Mouse (Mus musculus) heart, postnatal 0 days (tissue): ENCODE measurements at regions not wholly inside any gene's neighbourhood (a gene's known extent, or its start where the extent isn't known, plus 50 kb on each side); places are given as distances from the start of the nearest gene placed in this dataset.

Source experiments
- ATAC-seq: fragments of 200-750 bp; cut with Nextera tagmentation; 2 replicates; pipeline ENCODE4 v1.8.0; 2017; ENCODE audit warnings: low read depth, moderate number of reproducible peaks, moderate library complexity; ENCODE audit not compliant: insufficient read depth
- DNase-seq: peaks from one replicate; pipeline ENCODE4 v3.0.0-alpha.2; 2016; ENCODE audit warnings: low spot score
- H3K27ac ChIP-seq: fragments of 300-500 bp; sonication (generic); 2 replicates; pipeline ENCODE4 v1.5.1; 2014; ENCODE audit warnings: low read depth, mild to moderate bottlenecking
- H3K27me3 ChIP-seq: fragments of 300-500 bp; sonication (generic); 2 replicates; pipeline ENCODE4 v1.6.1; 2014; ENCODE audit warnings: low read length, mixed read lengths; ENCODE audit not compliant: control insufficient read depth, insufficient read depth
- H3K36me3 ChIP-seq: fragments of 300-500 bp; sonication (generic); replicated peaks from 2 replicates; pipeline ENCODE4 v1.6.1; 2014; ENCODE audit warnings: low read length, mixed read lengths; ENCODE audit not compliant: control insufficient read depth, insufficient read depth
- H3K4me1 ChIP-seq: fragments of 300-500 bp; sonication (generic); 2 replicates; pipeline ENCODE4 v1.6.1; 2014; ENCODE audit warnings: antibody characterized with exemption; ENCODE audit not compliant: control insufficient read depth, insufficient read depth
- H3K4me2 ChIP-seq: fragments of 300-500 bp; sonication (generic); 2 replicates; pipeline ENCODE4 v1.6.1; 2014; ENCODE audit warnings: low read depth, mild to moderate bottlenecking, low read length, moderate library complexity
- H3K4me3 ChIP-seq: fragments of 300-500 bp; sonication (generic); 2 replicates; pipeline ENCODE4 v1.5.1; 2014; ENCODE audit warnings: low read depth, low read length
- H3K9ac ChIP-seq: fragments of 300-500 bp; sonication (generic); replicated peaks from 2 replicates; pipeline ENCODE4 v1.6.1; 2014; ENCODE audit warnings: low read depth, low read length, mixed read lengths
- H3K9me3 ChIP-seq: fragments of 300-500 bp; sonication (generic); replicated peaks from 2 replicates; pipeline ENCODE4 v1.6.1; 2016; ENCODE audit warnings: low read length; ENCODE audit not compliant: control insufficient read depth
- CTCF ChIP-seq: IDR thresholded peaks from 2 replicates; pipeline ENCODE4 v1.5.1; 2016; ENCODE audit warnings: antibody characterized with exemption, control low read depth, low read depth
- EP300 ChIP-seq: IDR thresholded peaks from 2 replicates; pipeline ENCODE4 v1.6.1; 2016; ENCODE audit warnings: antibody characterized with exemption, low read depth
- WGBS: fragments of 180-500 bp; shearing (Covaris S2); extraction: QIAGEN DNeasy Blood & Tissue Kit; methylation state at CpG from one replicate; pipeline ENCODE4 v1.1.7; 2014; 5-methylcytosine and 5-hydroxymethylcytosine counted together

- Histone ChIP-seq H3K9ac (no peak overlapping the region), H3K4me2 (no peak overlapping the region), H3K9me3 (no peaks in the 10 kb centered on the region), H3K27me3 (no peaks in the 10 kb centered on the region), H3K4me3 (no peak overlapping the region), H3K4me1 (no peaks in the 10 kb centered on the region), H3K36me3 (no peaks in the 10 kb centered on the region), H3K27ac (no peak overlapping the region)
- WGBS = 76% methylated on average over 7 of the region's 7 CpGs
- DNase-seq (no peak), ATAC-seq (no peak)
- TF ChIP-seq CTCF (no peak), EP300 (no peak)
Measured at GRCm38 (mm10) chr9:73392036-73392435, 278.8 kb downstream of the Rsl24d1 start.

- H3K27ac ChIP-seq = no peak overlapping the region
- H3K4me2 ChIP-seq = no peak overlapping the region
- 75% methylated on average over 8 of the region's 8 CpGs for WGBS
- no peaks in the 10 kb centered on the region for H3K27me3 ChIP-seq
- no peaks in the 10 kb centered on the region for H3K9me3 ChIP-seq
- H3K4me1 ChIP-seq = no peaks in the 10 kb centered on the region
- no peak for TF ChIP-seq EP300
- TF ChIP-seq CTCF = no peak
- H3K9ac ChIP-seq = no peak overlapping the region
- no peak for DNase-seq
- no peaks in the 10 kb centered on the region for H3K36me3 ChIP-seq
- no peak overlapping the region for H3K4me3 ChIP-seq
- no peak for ATAC-seq
Measured at GRCm38 (mm10) chr9:73413367-73413930, 300.2 kb downstream of the Rsl24d1 start.

GRCm38 (mm10) chr9:73416084-73416777 lies 303.0 kb downstream of the Rsl24d1 start:
- H3K36me3 ChIP-seq = no peaks in the 10 kb centered on the region
- ATAC-seq (no peak), DNase-seq (no peak)
- TF ChIP-seq CTCF = no peak
- TF ChIP-seq EP300 = no peak
- H3K4me1 ChIP-seq = no peaks in the 10 kb centered on the region
- H3K4me3 ChIP-seq = no peak overlapping the region
- H3K27me3 ChIP-seq = no peaks in the 10 kb centered on the region
- no peak overlapping the region for H3K9ac ChIP-seq
- no peak overlapping the region for H3K4me2 ChIP-seq
- 79% methylated on average over 10 of the region's 10 CpGs for WGBS
- no peak overlapping the region for H3K27ac ChIP-seq
- no peaks in the 10 kb centered on the region for H3K9me3 ChIP-seq
